Mouse (Mus musculus) embryonic fibroblast, embryonic 13.5 days (primary cell): ENCODE measurements around the gene Celsr2.

Experiments
- CTCF ChIP-seq: IDR thresholded peaks from 2 replicates; pipeline ENCODE4 v1.5.1; 2011; ENCODE audit warnings: mild to moderate bottlenecking, control low read depth, low read length, moderate library complexity, borderline replicate concordance; ENCODE audit not compliant: insufficient read depth
- POLR2A ChIP-seq: IDR thresholded peaks from 2 replicates; pipeline ENCODE4 v1.6.1; 2011; ENCODE audit warnings: low read depth, mild to moderate bottlenecking, control low read depth, low read length, moderate library complexity

GRCm38 (mm10) chr3:108389111-108389545 is 26.2 kb downstream of the Celsr2 start:
- peak; percentile 63 for TF ChIP-seq POLR2A
- TF ChIP-seq CTCF, result peak; percentile 62
